Mouse (Mus musculus): ENCODE measurements around the gene Calcrl.

Calcrl gene

DNA sequence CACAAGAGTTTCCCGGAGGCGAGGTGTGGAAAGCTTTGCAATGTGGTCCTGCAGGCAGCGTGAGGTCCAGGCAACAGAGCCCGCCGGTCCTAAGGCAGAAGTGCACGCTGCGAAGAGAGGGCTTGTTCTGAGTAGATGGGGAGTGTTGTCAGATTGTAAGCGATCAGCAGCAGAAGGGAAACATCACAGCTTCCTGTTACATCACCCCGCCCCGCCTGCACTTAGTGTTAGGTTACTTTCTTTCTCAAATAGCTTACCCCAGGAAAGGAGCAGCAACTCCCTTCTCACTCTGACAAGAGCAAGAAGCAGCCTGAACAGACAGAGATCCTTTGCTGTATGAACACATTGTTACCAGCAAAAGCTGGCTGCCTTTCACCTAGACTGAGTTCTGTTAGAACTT is at the start of gene Calcrl:
Gene Calcrl, minus strand, starts transcription at position 274 of the 400 bp plus-strand sequence.
- DNase-seq (ENCODE audit: low spot score), result peak; percentile 53

DNA sequence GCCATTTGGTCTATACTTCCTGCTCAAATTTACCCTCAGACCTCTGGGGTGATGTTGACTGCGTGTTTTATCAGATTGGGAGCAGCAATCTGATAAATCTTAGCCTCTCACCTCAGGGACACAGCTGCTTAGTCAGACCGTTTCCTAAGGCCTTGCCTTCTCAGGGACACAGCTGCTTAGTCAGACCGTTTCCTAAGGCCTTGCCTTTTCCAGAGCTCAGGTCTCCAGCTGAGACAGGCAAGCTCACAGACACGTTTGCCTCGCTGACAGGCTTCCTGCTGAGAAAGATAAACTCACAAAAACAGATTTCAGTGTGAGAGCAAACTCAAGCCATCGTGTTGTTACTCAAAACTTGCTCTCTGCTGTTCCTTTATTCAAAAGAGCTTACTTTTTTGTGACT is 49.4 kb upstream of the Calcrl start:
- no peak for DNase-seq (ENCODE audit: low spot score)

DNA sequence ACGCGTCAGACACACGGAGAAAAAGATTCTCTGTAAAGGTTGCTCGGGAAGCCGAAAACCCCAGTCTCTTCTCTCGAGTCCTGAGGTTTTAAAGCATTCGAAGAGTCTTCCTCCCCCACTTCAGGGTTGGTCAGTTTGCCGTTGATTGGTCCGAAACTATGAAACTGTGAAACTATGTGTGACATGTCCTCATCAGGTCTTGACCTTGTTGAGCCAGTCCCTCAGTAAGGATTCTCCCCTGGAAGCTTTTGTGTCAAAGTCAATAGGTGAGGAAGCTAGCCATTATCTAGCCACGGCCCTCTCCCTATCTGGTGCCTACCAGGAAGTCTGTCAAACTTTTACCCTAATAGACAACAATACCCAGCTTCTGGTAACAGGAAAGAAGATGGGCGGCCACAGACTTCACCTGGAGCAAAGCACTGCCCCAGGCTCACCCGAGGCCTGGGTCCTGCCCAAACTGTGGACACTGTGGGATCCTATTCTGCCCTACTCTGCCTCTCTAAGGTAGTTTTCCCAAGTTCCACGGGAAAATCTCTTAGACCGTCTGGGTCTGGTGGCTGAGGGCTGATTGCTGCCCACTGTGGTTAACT is 48.8 kb upstream of the Calcrl start:
- no peak for DNase-seq (ENCODE audit: low spot score)

DNA sequence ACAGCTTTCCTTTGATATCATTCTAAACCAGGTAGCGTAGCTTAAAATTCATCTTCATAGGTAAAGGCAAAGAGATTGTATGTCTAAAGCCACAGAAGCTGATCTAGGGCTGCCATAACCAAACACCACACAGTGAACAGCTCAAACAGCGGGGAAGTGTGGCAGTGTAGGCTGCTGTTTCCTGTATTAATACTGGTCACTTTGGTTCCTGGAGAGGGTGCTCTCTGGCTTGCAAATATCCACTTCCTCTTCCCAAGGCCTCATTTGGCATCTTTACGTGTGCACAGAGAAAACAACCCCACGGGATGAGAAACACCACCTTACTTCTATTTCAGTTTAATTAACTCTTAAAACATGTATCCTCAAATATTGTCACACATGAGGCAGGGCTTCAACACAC is 42.2 kb upstream of the Calcrl start:
- no peak for DNase-seq (ENCODE audit: low spot score)

DNA sequence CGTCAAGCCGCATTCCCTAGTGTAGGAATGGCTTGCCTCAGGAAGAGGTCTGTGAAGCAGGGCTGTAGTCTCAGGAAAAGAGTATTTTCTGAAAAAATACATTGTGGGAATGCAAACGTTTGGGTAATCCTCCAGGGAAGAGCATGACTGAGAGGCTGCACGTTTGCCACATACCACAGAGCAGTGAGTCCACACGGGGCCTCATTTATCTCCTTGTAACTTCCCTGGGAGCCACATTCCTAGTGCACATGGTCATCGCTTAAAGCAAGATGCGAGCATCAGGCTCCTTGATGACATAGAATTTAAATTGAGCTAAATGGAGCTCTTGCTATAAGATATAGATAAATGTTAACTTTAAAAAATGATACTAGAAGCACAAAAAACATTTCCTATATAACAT is 39.7 kb upstream of the Calcrl start:
- no peak for DNase-seq (ENCODE audit: low spot score)

DNA sequence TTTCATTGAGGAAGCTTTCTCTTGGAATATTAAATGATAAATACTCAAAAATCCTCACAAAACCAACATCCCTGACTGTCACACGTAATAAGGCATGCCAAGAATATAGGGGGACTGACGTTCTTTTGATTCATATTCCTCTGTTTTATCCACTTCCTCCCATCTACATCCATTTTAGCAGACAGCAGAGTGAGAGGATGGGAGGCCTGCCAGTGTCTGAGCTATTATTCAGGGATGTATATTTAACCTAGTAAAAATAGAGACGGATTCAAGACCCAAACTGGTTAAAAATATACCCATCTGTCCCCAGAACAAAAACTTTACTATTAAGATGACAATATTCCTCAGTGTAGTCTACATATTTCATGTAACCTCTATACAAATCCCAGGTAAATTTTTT is 37.2 kb upstream of the Calcrl start:
- DNase-seq (ENCODE audit: low spot score), result no peak

DNA sequence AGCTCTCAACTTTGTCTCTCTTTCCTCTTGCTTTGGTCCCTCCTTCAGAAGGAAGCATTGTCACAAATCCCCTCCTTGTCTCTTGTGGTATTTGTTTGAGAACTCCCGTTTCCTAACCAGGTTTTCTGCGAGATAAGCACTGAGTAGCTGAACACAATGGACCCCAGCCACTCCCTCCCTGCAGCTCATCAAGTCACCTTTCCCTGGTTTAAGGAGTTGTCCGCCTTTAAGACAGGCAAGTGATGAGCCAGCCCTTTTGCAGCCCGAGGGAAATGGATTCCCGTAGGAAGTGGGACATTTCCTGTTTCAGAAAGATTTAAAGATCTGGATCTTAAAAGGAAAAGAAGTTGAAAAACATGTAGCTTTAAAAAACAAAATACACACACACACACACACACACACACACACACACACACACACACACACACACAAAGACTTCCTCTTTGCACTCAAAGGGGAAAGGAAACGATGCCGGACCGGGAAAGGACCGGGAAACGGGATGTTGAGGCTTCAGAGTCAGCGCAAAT is 34.5 kb upstream of the Calcrl start:
- DNase-seq (ENCODE audit: low spot score), result no peak

DNA sequence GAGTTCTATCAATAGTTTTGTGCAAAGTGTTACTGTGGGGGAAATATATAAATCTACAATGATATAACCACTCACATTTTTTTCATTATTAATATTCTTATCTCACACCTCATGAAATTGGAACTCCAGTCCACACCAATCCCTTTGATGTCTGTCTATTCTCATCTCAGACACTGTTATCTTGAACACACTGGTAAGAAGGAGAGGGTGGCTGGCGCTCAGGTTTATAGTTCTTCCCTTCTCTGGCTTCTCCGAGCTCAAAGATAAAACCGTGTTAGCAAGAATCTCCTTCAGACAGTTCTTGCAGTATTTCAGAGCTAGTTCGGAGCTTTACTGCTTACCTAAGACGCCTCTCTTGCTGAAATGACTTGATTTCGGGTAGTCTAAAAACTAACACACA is 32.0 kb upstream of the Calcrl start:
- no peak for DNase-seq (ENCODE audit: low spot score)

DNA sequence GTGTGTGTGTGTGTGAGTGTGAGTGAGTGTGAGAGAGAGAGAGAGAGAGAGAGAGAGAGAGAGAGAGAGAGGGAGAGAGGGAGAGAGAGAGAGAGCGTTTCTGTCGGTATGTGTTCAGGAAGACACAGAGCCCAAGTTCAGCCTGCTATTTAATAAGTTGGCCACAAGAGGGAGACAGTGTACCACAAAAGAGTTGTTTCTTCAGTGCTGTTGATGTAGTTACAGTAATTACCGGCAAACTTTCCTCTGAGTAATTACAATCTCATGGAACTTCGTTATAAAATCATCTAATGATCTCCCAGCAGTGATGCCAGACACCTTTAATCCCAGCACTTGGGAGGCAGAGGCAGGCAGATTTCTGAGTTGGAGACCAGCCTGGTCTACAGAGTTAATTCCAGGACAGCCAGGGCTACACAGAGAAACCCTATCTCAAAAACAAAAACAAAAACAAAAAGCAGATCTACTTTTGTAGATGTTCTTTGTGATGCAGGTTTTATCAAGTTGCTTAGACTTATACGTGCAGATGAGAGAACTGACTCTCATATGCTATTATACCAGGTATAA is 30.1 kb upstream of the Calcrl start:
- no peak for DNase-seq (ENCODE audit: low spot score)

DNA sequence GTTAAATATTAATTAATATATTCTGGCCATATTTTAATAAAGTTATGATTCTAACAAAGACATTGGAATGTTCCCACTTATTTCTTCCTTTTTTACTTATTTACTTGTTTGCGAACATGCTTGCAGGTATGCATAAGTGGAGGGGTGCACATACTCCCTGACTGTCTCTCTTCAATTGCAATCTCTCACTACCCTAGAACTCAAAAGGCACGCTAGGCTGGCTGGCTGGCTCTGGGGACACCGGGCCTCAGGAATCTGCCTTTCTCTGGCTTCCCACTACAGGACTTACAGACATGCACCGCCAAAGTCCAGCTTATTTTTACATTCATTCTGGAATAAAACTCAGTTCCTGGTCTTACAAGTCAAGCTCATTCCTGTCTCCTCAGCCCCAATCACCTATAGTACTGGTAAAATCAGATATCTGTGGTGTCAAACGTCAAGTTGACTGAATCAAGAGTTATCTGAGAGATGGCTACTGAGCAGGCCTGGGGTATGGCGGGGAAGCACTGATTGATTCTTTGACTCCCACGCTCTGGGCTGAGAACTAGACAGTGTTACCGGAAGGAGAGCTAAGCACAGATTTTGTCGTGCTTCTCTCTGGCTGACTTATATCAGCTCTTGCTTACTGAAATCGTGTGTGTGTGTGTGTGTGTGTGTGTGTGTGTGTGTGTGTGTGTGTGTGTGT is 29.5 kb upstream of the Calcrl start:
- DNase-seq (ENCODE audit: low spot score), result no peak

DNA sequence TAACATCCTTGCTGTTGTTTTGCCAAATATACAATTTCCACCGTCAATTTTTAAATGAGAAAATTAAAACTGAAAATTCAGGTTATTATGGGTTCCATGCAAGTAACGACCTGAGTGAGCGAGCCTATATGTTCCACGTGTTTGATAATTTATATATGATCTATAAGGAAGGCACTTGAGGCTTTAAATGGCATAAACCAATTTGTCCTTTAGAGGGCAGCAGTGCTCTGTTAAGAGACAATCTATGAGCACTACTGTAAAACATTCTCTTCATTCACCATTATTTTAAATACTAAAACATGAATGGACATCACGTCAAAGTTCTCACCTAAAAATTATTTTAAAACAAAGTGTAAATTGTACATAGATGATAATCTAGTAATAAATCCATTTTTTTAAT is 28.8 kb upstream of the Calcrl start:
- DNase-seq (ENCODE audit: low spot score), result no peak

DNA sequence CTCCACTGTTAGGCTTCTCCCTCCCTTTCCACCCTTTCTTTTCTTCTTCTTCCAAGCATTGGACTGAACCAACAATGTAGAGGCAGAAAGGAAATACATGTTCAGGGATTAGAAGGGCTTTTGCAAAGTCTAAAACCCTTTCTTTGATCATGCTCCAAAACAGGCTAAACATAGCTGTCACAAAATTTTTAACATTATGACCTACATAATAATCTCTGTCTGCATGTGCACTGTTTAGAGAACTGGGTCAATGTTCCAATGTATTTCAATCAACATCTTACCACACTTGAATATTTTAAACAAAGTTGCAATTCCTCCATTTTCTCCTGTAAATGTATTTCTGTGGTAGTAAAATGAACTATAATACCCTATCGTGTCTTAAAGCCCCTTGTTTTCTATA is 20.3 kb upstream of the Calcrl start:
- DNase-seq (ENCODE audit: low spot score), result no peak

DNA sequence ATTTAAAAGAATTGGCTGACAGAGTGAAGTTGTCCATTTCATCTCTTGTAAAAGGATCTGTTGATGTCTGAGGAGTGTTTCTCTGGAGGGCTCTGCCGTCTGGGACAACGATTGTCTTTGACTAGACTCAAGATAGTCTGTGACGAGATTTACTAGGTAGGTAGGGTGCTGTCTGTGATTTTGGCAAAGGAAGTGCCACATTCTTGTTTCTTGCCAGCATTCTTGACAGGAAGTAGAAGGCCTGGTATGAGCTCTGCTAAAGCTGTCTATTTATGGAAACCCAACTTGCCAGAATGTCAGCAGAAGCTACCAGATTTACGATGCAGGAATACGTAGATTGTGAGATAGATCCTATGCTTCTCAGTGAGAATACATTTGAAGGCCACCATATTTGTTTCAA is 16.7 kb upstream of the Calcrl start:
- no peak for DNase-seq (ENCODE audit: low spot score)

DNA sequence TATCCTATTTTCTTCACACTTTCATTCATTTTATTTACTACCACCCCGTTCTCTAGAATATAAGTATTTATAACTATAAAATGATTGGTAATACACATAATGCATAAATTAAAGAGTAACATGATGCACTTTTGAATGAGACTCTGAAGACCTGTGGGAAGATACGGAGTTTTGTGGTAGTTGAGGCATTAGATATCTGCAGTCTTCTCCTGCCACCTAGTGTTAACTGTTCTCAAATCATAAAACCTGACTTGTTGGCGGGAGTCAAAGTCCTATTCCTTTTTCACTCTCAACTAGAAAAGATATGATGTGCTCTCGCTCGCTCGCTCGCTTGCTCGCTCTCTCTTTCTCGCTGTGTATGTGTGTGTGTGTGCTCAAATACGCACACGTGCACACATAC is 4.5 kb upstream of the Calcrl start:
- DNase-seq (ENCODE audit: low spot score), result no peak

DNA sequence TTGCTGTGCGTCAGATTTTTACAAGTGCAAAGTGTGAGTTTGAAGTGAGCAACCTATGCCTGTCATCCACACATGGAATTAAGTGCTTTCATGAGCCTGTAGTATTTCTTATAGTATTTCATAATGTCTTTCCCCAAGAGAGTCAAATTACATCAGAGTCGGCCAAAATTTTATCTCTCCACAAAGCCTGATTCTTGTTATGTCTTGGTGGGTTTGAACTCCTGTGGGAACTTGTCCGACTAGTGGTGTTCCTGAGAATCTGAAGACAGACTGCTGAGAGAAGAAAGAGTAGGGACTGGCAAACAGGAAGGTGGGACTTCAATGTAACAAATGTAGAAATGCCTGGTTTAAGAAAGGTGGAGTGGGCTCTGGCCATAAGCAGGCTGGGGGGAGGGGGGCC is 3.6 kb upstream of the Calcrl start:
- DNase-seq (ENCODE audit: low spot score), result no peak

DNA sequence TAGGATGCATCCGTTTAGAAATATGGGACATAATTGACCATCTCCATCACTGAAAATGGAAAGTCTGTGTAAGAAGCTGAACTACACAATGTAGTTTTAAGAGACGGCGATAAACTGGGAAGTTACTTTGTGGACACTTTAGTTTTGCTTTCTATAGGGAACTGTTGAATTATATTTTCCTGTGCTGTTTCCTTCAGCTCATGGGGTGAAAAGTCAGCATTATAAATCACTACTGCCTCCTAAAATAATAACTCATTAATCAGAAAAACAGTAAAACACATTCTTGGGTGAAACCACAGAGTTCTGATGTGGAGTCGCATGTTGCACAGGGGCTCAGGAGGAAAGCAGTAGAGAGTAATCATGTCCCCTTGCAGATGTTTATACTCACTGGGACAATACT is 1.3 kb upstream of the Calcrl start:
- no peak for DNase-seq (ENCODE audit: low spot score)

DNA sequence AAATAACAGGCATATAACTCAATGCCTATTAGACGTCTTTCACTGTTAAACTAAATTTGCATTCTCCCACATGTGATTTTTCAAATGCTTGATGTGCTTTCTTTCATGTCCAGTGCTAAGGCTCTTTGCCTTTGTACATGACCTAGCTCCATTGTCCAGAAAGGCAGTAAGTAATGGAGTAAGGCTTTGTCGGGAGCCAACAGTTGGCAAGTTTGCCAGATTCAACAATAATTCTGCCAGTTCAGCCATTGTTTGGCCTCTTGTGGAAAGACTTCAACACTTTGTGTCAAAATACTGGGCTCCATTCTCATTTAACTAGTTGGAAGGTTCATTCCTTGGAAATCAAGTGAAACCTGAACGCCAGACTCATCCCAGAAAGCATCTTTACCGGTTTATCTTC is 8.7 kb downstream of the Calcrl start:
- no peak for DNase-seq (ENCODE audit: low spot score)

DNA sequence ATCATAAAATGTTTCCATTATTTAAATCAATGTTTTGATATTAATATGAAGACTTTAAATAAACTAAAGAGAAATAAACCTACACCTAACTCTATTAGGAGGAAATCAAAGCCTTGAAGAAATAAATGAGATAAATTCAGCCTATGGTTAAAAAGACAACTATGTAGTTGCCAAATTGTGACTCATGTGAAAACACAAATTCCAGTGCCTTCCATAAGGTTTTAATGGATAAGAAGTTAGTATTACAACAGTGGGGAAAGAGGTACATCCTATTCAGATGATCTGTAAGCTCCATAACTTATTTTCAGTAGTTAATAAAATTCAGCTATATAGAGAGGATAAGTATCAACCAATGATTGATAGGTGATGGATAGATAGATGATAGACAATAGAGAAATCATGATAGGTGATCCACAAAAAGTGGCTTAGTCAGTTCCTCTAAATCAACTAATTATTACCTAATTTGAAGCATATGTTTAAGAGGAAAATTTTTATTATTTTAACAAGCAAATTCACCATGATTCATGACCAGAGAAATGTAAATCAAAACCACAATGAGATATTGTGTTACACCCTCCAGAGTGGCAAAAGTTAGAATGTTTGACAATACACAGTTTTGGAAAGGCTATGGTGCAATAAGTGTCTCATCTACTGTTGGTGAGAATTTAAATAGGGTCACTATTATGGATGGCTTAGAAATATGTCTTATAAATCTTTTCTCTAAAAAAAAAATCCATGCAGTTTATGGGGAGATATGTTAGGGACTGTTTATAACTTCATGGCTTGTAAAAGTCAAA is 15.2 kb downstream of the Calcrl start:
- no peak for DNase-seq (ENCODE audit: low spot score)

DNA sequence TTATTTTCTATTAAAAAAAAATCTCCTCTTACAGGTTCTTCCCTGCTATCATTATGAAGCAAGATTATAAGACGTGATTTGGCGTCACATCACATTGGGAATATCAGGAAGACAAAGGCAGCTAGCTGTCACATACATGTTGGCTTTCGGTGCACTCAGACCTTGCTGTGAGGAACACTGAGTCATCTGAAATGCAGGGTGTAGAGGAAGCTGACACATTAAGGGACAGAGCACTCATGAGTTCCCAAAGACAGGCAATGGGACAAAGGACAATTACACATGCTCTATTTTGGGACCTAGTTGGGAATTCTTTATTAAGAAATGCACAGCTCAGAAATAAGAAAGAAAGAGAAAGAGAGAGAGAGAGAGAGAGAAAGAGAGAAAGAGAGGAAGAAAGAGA is 20.4 kb downstream of the Calcrl start:
- DNase-seq (ENCODE audit: low spot score), result no peak

DNA sequence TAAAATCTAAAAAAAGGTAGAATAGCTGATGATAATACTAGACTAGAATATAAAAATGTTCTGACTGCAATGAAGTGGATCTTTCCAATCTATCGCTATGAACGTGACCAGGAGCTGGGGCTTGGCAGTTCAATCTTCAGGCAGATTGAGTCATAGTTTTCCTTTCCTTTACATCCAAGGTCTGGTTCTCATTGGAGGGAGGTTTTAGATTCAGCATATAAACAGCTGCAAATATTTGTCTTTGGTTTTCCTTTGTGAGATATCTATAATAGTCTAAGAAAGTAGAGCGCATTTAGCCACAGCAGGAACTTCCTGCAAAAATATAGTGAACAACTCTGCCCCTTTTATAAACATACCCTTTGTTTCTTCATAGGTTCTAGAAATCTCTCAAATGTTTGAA is 22.5 kb downstream of the Calcrl start:
- no peak for DNase-seq (ENCODE audit: low spot score)

DNA sequence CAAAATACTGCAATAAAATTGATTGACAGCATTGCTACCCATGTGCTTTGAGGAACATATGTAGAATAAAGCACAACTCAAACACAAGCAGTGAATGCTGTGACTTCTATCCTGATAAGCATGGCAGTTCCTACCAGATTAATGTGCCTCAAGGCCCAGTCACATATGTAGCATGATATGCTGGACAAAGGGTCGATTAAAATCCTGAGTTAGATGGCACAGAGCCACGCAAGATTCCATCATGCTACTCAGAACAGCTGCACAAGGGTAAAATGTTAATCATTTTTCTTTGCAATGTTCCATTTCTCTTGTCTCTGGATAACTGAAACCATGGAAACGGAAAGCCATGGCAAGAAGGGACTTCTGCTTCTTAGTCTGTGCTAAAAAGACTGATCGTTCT is 28.7 kb downstream of the Calcrl start:
- no peak for DNase-seq (ENCODE audit: low spot score)

DNA sequence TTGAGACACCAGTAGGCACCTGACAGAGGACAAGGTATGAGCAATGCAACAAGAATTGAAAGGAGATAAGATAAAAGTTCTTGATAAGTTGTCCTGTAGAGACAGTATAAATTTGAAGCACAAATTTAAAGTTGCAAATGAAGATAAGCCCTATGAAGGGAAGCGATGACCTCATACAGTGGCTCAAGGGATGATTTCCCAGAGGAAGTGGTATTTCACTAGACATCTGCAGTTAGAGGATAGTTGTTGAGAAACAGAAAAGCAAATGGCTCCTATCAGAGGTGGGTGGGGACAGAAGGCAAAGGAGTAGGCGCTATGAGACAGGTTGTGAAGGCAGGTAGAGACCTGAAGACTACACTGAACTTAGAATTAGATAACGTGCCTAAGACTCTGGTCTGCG is 32.0 kb downstream of the Calcrl start:
- DNase-seq (ENCODE audit: low spot score), result no peak

DNA sequence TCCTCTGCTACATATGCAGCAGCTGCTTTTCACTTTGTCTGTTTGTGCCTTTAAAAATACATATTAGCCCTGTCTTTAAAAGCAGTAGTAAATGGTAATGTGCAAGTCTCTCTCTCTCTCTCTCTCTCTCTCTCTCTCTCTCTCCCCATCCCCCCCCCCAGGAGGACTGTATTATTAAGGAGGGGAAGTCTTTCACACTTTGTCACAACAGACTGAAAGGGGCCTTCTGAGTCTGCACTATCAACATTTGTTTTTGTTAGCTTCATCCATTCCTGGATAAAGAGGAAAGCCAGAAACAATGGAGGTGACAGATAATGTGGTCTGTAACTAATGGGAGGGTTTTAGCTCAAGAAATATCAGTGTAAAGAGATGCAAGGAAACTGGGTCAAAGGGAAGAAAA is 36.1 kb downstream of the Calcrl start:
- DNase-seq (ENCODE audit: low spot score), result no peak
